Mouse (Mus musculus) lung, adult 2 months (tissue): ENCODE measurements around the gene March10. TPM values are rescaled to one million over a fixed set of nuclear protein-coding genes. Genes with fewer than 3 reads are reported as not detected.
A peak's percentile ranks its signal among the peaks of the same experiment; 100 is the strongest.

Experiments
- DNase-seq: peaks from one replicate; pipeline ENCODE4 v3.0.0; 2022
- H3K4me1 ChIP-seq: fragments of 200-500 bp; 2 replicates; pipeline ENCODE4 v1.6.1; 2011; ENCODE audit warnings: low read length; ENCODE audit not compliant: control insufficient read depth, insufficient read depth
- H3K4me3 ChIP-seq: fragments of 200-500 bp; replicated peaks from 2 replicates; pipeline ENCODE3; 2011; ENCODE audit warnings: low read depth, mild to moderate bottlenecking, control low read depth, low read length; ENCODE audit errors: extremely low read depth
- CTCF ChIP-seq: fragments of 200-500 bp; IDR thresholded peaks from 2 replicates; pipeline ENCODE4 v1.5.1; 2011; ENCODE audit warnings: mild to moderate bottlenecking, low read length, control low read depth; ENCODE audit not compliant: insufficient read depth
- POLR2A ChIP-seq: fragments of 200-500 bp; IDR thresholded peaks from 2 replicates; pipeline ENCODE4 v1.6.1; 2011; ENCODE audit warnings: low read depth, mild to moderate bottlenecking, control low read depth, low read length, borderline replicate concordance; ENCODE audit errors: extremely low read depth
- WGBS: fragments of 180-500 bp; shearing (Covaris S2); methylation state at CpG from one replicate; pipeline ENCODE4 v1.1.7; 2018; 5-methylcytosine and 5-hydroxymethylcytosine counted together
- polyA plus RNA-seq: library from polyadenylated mRNA; depleted of rRNA; stranded (reverse); fragments of >200 nt; gene quantifications from 2 replicates; pipeline ENCODE4 v1.2.3, GENCODE M21; 2012

March10 gene
- polyA plus RNA-seq, 1 experiment = 0.08 TPM

- no peak for DNase-seq
- WGBS = 87% methylated on average over 3 of the region's 3 CpGs
- TF ChIP-seq CTCF (no peak), POLR2A (no peak)
- H3K4me3 ChIP-seq = no peak overlapping the region
- peaks cover 4% of the 10 kb centered on the region; the same call in 1 of the 2 replicates for H3K4me1 ChIP-seq
Measured at GRCm38 (mm10) chr11:105467816-105468215, 11.3 kb upstream of the March10 start.

- no peak for DNase-seq
- WGBS = 52% methylated on average over 9 of the region's 9 CpGs
- Histone ChIP-seq H3K4me1 (peaks cover 4% of the 10 kb centered on the region; the same call in 1 of the 2 replicates), H3K4me3 (no peak overlapping the region)
- TF ChIP-seq POLR2A (no peak), CTCF (no peak)
Measured at GRCm38 (mm10) chr11:105467266-105467665, 10.7 kb upstream of the March10 start.

GRCm38 (mm10) chr11:105466756-105467155 lies 10.2 kb upstream of the March10 start:
- 45% methylated on average over 4 of the region's 4 CpGs for WGBS
- TF ChIP-seq CTCF (no peak), POLR2A (no peak)
- Histone ChIP-seq H3K4me3 (no peak overlapping the region), H3K4me1 (peaks cover 4% of the 10 kb centered on the region; the same call in 1 of the 2 replicates)
- DNase-seq = no peak

- Histone ChIP-seq H3K4me3 (no peak overlapping the region), H3K4me1 (peaks cover 4% of the 10 kb centered on the region; the same call in 1 of the 2 replicates)
- WGBS = 80% methylated on average over 9 of the region's 9 CpGs
- no peak for DNase-seq
- TF ChIP-seq POLR2A (no peak), CTCF (no peak)
Measured at GRCm38 (mm10) chr11:105465488-105465887, 9.0 kb upstream of the March10 start.

GRCm38 (mm10) chr11:105464430-105464967 lies 8.0 kb upstream of the March10 start:
- peak; percentile 6 for DNase-seq
- 64% methylated on average over 8 of the region's 8 CpGs for WGBS
- H3K4me1 ChIP-seq = peaks cover 8% of the 10 kb centered on the region
- H3K4me3 ChIP-seq = no peak overlapping the region
- TF ChIP-seq CTCF (no peak), POLR2A (no peak)

- WGBS = 31% methylated on average over 5 of the region's 5 CpGs
- Histone ChIP-seq H3K4me1 (peaks cover 6% of the 10 kb centered on the region), H3K4me3 (no peak overlapping the region)
- TF ChIP-seq POLR2A (no peak), CTCF (no peak)
- DNase-seq = no peak
Measured at GRCm38 (mm10) chr11:105459900-105460299, 3.4 kb upstream of the March10 start.

GRCm38 (mm10) chr11:105457041-105457440 lies 506 bp upstream of the March10 start:
- DNase-seq = no peak
- no peak overlapping the region for H3K4me3 ChIP-seq
- no peak for TF ChIP-seq POLR2A
- TF ChIP-seq CTCF = no peak
- H3K4me1 ChIP-seq = peaks cover 6% of the 10 kb centered on the region
- 64% methylated on average over 7 of the region's 7 CpGs for WGBS

- 95% methylated on average over 5 of the region's 5 CpGs for WGBS
- TF ChIP-seq CTCF (no peak), POLR2A (no peak)
- DNase-seq = no peak
- peaks cover 6% of the 10 kb centered on the region for H3K4me1 ChIP-seq
- H3K4me3 ChIP-seq = no peak overlapping the region
Measured at GRCm38 (mm10) chr11:105455118-105455517, 1.4 kb downstream of the March10 start.

- TF ChIP-seq CTCF (no peak), POLR2A (no peak)
- WGBS = 65% methylated on average over 4 of the region's 4 CpGs
- H3K4me1 ChIP-seq = peaks cover 2% of the 10 kb centered on the region
- DNase-seq = no peak
- no peak overlapping the region for H3K4me3 ChIP-seq
Measured at GRCm38 (mm10) chr11:105453084-105453483, 3.5 kb downstream of the March10 start.

- Histone ChIP-seq H3K4me1 (peaks cover 2% of the 10 kb centered on the region), H3K4me3 (no peak overlapping the region)
- TF ChIP-seq POLR2A (no peak), CTCF (no peak)
- WGBS = 73% methylated on average over 4 of the region's 4 CpGs
- DNase-seq = no peak
Measured at GRCm38 (mm10) chr11:105452504-105452903, 4.0 kb downstream of the March10 start.

GRCm38 (mm10) chr11:105451553-105452135 lies 4.9 kb downstream of the March10 start:
- Histone ChIP-seq H3K4me3 (no peak overlapping the region), H3K4me1 (peaks cover 2% of the 10 kb centered on the region)
- DNase-seq = no peak
- TF ChIP-seq POLR2A (no peak), CTCF (no peak)
- WGBS = 59% methylated on average over 7 of the region's 7 CpGs
